Mouse (Mus musculus) embryonic facial prominence, embryonic 12.5 days (tissue): Measurements from ENCODE around the gene Gm1553. TPM values are rescaled to one million over a fixed set of nuclear protein-coding genes. Genes with fewer than 3 reads are reported as not detected.

Experiments used
- ATAC-seq: fragments of 200-750 bp; cut with Nextera tagmentation; 2 replicates; pipeline ENCODE4 v1.8.0; 2017; ENCODE audit not compliant: insufficient number of reproducible peaks, insufficient read depth, low FRiP score, low TSS enrichment
- H3K27ac ChIP-seq: fragments of 300-500 bp; sonication (generic); 2 replicates; pipeline ENCODE4 v1.5.1; 2016; ENCODE audit warnings: mild to moderate bottlenecking
- H3K27me3 ChIP-seq: fragments of 300-500 bp; sonication (generic); 2 replicates; pipeline ENCODE4 v1.6.1; 2016; ENCODE audit warnings: mild to moderate bottlenecking, moderate library complexity
- H3K36me3 ChIP-seq: fragments of 300-500 bp; sonication (generic); 2 replicates; pipeline ENCODE4 v1.6.1; 2016; ENCODE audit warnings: mild to moderate bottlenecking
- H3K4me1 ChIP-seq: fragments of 300-500 bp; sonication (generic); 2 replicates; pipeline ENCODE4 v1.6.1; 2016
- H3K4me2 ChIP-seq: fragments of 300-500 bp; sonication (generic); replicated peaks from 2 replicates; pipeline ENCODE4 v1.6.1; 2016; ENCODE audit warnings: mild to moderate bottlenecking, moderate library complexity
- H3K4me3 ChIP-seq: fragments of 300-500 bp; sonication (generic); 2 replicates; pipeline ENCODE4 v1.5.1; 2016; ENCODE audit warnings: mild to moderate bottlenecking
- H3K9ac ChIP-seq: fragments of 300-500 bp; sonication (generic); 2 replicates; pipeline ENCODE4 v1.6.1; 2016; ENCODE audit warnings: mild to moderate bottlenecking, moderate library complexity
- H3K9me3 ChIP-seq: fragments of 300-500 bp; sonication (generic); 2 replicates; pipeline ENCODE4 v1.6.1; 2016; ENCODE audit warnings: mild to moderate bottlenecking, moderate library complexity
- WGBS: fragments of 180-500 bp; shearing (Covaris S2); methylation state at CpG from one replicate; pipeline ENCODE4 v1.1.7; 2016; 5-methylcytosine and 5-hydroxymethylcytosine counted together
- polyA plus RNA-seq: library from polyadenylated mRNA; unstranded; fragments of >200 nt; fragmentation: Nextera tagmentation; extraction: Ambion mirVana; gene quantifications from 2 replicates; pipeline ENCODE4 v1.2.1, GENCODE M21; 2016

The Gm1553 gene
- not detected in 2 replicates for polyA plus RNA-seq

- Histone ChIP-seq H3K27me3 (no peaks in the 10 kb centered on the region), H3K9ac (no peak within 1 kb of the TSS), H3K9me3 (no peaks in the 10 kb centered on the region), H3K27ac (no peak within 1 kb of the TSS), H3K36me3 (no peaks in the 10 kb centered on the region), H3K4me3 (no peak within 1 kb of the TSS), H3K4me2 (no peak within 1 kb of the TSS), H3K4me1 (no peaks in the 10 kb centered on the region)
- ATAC-seq, result no peak
- 89% methylated on average over 2 of the region's 2 CpGs for WGBS
Measured at GRCm38 (mm10) chr10:82492518-82492917, at the start of gene Gm1553. Gene Gm1553 (minus strand): TSS chr10:82492618.

Other genes with a start within 250 kb of the Gm1553 start
- gene 4932415D10Rik, start 176.0 kb downstream of the Gm1553 start, polyA plus RNA-seq, result not detected in 2 replicates
- 10.9 and 11.5 TPM in 2 replicates for gene Gm4924, start 138.4 kb downstream of the Gm1553 start, polyA plus RNA-seq
- 37.2 and 40.7 TPM in 2 replicates for gene 1190007I07Rik, start 130.6 kb upstream of the Gm1553 start, polyA plus RNA-seq
- 198 and 205 TPM in 2 replicates for gene Tdg, start 137.2 kb upstream of the Gm1553 start, polyA plus RNA-seq
- gene Glt8d2, start 198.0 kb upstream of the Gm1553 start, polyA plus RNA-seq, result 12.2 and 13.4 TPM in 2 replicates
- gene Hcfc2, start 203.5 kb upstream of the Gm1553 start, polyA plus RNA-seq, result 45.6 and 49.0 TPM in 2 replicates